Comparison of ENCODE assay signal across 8 mouse cellular contexts in the genomic region with DNA sequence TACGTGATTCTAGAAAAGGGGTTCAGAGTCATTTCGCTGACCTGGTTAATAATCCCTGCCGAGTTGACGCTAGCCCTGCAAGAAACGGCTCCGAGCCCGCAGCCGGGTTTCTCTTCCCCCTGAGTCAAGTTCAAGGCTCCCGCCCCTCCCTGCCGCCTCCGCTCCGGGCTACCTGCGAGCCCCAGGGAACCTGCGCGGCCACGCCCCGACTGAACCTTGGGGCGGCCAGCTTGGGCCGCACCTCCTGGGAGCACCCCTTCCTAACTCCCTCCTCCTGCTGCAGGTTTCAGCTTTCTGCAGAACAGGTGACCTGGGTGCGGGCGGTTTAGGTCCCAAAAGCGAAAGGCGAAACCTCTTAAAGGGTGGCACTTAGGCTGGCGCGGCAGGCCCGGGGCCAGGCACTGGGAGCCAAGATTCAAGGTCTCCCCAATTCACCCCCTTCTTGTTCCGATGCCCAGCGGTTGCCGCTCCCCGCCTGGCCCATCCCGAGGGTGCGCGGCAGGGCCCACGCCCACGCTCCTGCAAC. TPM values are rescaled to one million over a fixed set of nuclear protein-coding genes. Genes with fewer than 3 reads are reported as not detected.
A peak's percentile ranks its signal among the peaks of the same experiment; 100 is the strongest.
DNase-seq lines count a peak whose midpoint lies in the region; ATAC-seq and TF ChIP-seq lines count a peak whose summit lies in the region.

No protein-coding gene starts in this region.

- H3K27ac ChIP-seq in embryonic facial prominence, embryonic 11.5 days (replicated peaks; ENCODE audit: low read depth, low read length) = no peak overlapping the region
- H3K27ac ChIP-seq in hindbrain, embryonic 15.5 days (replicated peaks) = no peak overlapping the region
- H3K27ac ChIP-seq in liver, adult 2 months (replicated peaks; ENCODE audit: insufficient read depth, low read depth, low read length) = no peak overlapping the region
- no peak overlapping the region for H3K27ac ChIP-seq in midbrain, postnatal 0 days (ENCODE audit: low read depth, low read length)

- no peaks in the 10 kb centered on the region for H3K36me3 ChIP-seq in embryonic facial prominence, embryonic 11.5 days (replicated peaks; ENCODE audit: control insufficient read depth, insufficient read depth, low read depth, low read length)
- H3K36me3 ChIP-seq in hindbrain, embryonic 15.5 days = no peaks in the 10 kb centered on the region
- H3K36me3 ChIP-seq in liver, adult 2 months (ENCODE audit: control insufficient read depth, insufficient read depth, low read length) = no peaks in the 10 kb centered on the region
- no peaks in the 10 kb centered on the region for H3K36me3 ChIP-seq in midbrain, postnatal 0 days (ENCODE audit: insufficient read depth, low read length)

- no peaks in the 10 kb centered on the region for H3K9me3 ChIP-seq in embryonic facial prominence, embryonic 11.5 days (replicated peaks; ENCODE audit: control insufficient read depth, low read length)
- no peaks in the 10 kb centered on the region for H3K9me3 ChIP-seq in hindbrain, embryonic 15.5 days
- no peaks in the 10 kb centered on the region for H3K9me3 ChIP-seq in midbrain, postnatal 0 days (ENCODE audit: low read length)

- DNase-seq in R1 (ENCODE audit: low read depth, low spot score) = peak; percentile 54
- DNase-seq in embryonic facial prominence, embryonic 11.5 days (ENCODE audit: low spot score) = peak; percentile 34
- no peak for DNase-seq in liver, adult 2 months (ENCODE audit: extremely low read depth, low read depth, low spot score)
- DNase-seq in midbrain, postnatal 0 days (ENCODE audit: low spot score) = no peak
- DNase-seq in testis, postnatal 10 days (ENCODE audit: low spot score) = peak; percentile 46
- no peak for DNase-seq in right cerebral cortex, postnatal 14 days

- no peak for TF ChIP-seq CTCF in liver, adult 2 months (IDR thresholded peaks at IDR 0.05; ENCODE audit: low read depth, low read length)
- no peak for TF ChIP-seq CTCF in midbrain, postnatal 0 days (IDR thresholded peaks at IDR 0.05)

- peak overlapping the region; percentile 99 for H3K4me2 ChIP-seq in embryonic facial prominence, embryonic 11.5 days (ENCODE audit: low read depth, low read length)
- peak overlapping the region; percentile 99 for H3K4me2 ChIP-seq in hindbrain, embryonic 15.5 days
- peak overlapping the region; percentile 99 for H3K4me2 ChIP-seq in midbrain, postnatal 0 days (ENCODE audit: low read depth, low read length, poor library complexity, severe bottlenecking)

- peaks cover 4% of the 10 kb centered on the region for H3K4me1 ChIP-seq in embryonic facial prominence, embryonic 11.5 days (ENCODE audit: control insufficient read depth, insufficient read depth, low read length)
- peaks cover 30% of the 10 kb centered on the region for H3K4me1 ChIP-seq in hindbrain, embryonic 15.5 days (replicated peaks)
- peaks cover 4% of the 10 kb centered on the region; the same call in 1 of the 2 replicates for H3K4me1 ChIP-seq in liver, adult 2 months (ENCODE audit: control insufficient read depth, insufficient read depth, low read length)
- peaks cover 4% of the 10 kb centered on the region; the same call in 1 of the 2 replicates for H3K4me1 ChIP-seq in midbrain, postnatal 0 days (ENCODE audit: insufficient read depth, low read length)

- H3K9ac ChIP-seq in embryonic facial prominence, embryonic 11.5 days (replicated peaks; ENCODE audit: low read length) = peak overlapping the region; percentile 64
- H3K9ac ChIP-seq in hindbrain, embryonic 15.5 days = peak overlapping the region; percentile 37
- no peak overlapping the region for H3K9ac ChIP-seq in liver, adult 2 months (ENCODE audit: low read depth, low read length)
- H3K9ac ChIP-seq in midbrain, postnatal 0 days (replicated peaks; ENCODE audit: low read length, poor library complexity, severe bottlenecking) = peak overlapping the region; percentile 48; the same call in 1 of the 2 replicates

- TF ChIP-seq POLR2A in liver, adult 2 months (IDR thresholded peaks at IDR 0.05; ENCODE audit: extremely low read depth, insufficient read depth, low read length) = no peak

- peak overlapping the region; percentile 66 for H3K4me3 ChIP-seq in embryonic facial prominence, embryonic 11.5 days (ENCODE audit: low read depth, low read length)
- H3K4me3 ChIP-seq in hindbrain, embryonic 15.5 days = peak overlapping the region; percentile 84
- peak overlapping the region; percentile 56; the same call in 1 of the 2 replicates for H3K4me3 ChIP-seq in liver, adult 2 months (ENCODE audit: insufficient read depth, low read depth, low read length)
- peak overlapping the region; percentile 64 for H3K4me3 ChIP-seq in midbrain, postnatal 0 days (ENCODE audit: low read depth, low read length)

- no peaks in the 10 kb centered on the region for H3K79me2 ChIP-seq in liver, adult 2 months (ENCODE audit: control insufficient read depth, insufficient read depth, low read length)

- peak; percentile 50 for ATAC-seq in CD4-positive, CD25-positive, alpha-beta regulatory T cell, adult 4 months
- ATAC-seq in embryonic facial prominence, embryonic 11.5 days (replicated peaks; ENCODE audit: insufficient number of reproducible peaks, low FRiP score, low TSS enrichment, low read depth) = no peak
- ATAC-seq in hindbrain, embryonic 15.5 days (ENCODE audit: low FRiP score, low read depth) = no peak
- no peak for ATAC-seq in midbrain, postnatal 0 days (ENCODE audit: low FRiP score)

- WGBS in embryonic facial prominence, embryonic 11.5 days = under 1% methylated on average over 35 of the region's 35 CpGs
- WGBS in hindbrain, embryonic 15.5 days = under 1% methylated on average over 35 of the region's 35 CpGs
- WGBS in liver, adult 2 months = under 1% methylated on average over 35 of the region's 35 CpGs
- under 1% methylated on average over 35 of the region's 35 CpGs for WGBS in midbrain, postnatal 0 days

- H3K27me3 ChIP-seq in embryonic facial prominence, embryonic 11.5 days (ENCODE audit: control insufficient read depth, insufficient read depth, low read length) = peaks cover 9% of the 10 kb centered on the region; the same call in 1 of the 2 replicates
- H3K27me3 ChIP-seq in hindbrain, embryonic 15.5 days = peaks cover 30% of the 10 kb centered on the region
- peaks cover 27% of the 10 kb centered on the region for H3K27me3 ChIP-seq in liver, adult 2 months (ENCODE audit: control insufficient read depth, insufficient read depth, low read length)
- H3K27me3 ChIP-seq in midbrain, postnatal 0 days (ENCODE audit: insufficient read depth, low read length) = 0 out of 2 replicates have a peak, but pooled peaks cover 10% of the 10 kb centered on the region

RNA-seq across cellular contexts. Expression of a gene that starts 1.8 kb away (rescaled TPM):
- 1 to 10 TPM; 6.6 to 7.6 TPM for polyA plus RNA-seq in CD4-positive, CD25-positive, alpha-beta regulatory T cell, adult 4 months (2017; shearing (Covaris generic))
- 7.1 and 8.8 TPM in 2 replicates for polyA plus RNA-seq in embryonic facial prominence, embryonic 11.5 days (2014; fragmentation: Nextera tagmentation; extraction: Ambion mirVana)
- 2.9 and 3.5 TPM in 2 replicates for polyA plus RNA-seq in hindbrain, embryonic 15.5 days (2015; fragmentation: Nextera tagmentation; extraction: Ambion mirVana)
- 0.09 TPM in 1 of 2 replicates, not detected in the other for total RNA-seq in liver, adult 2 months (2014; rRNA removed)
- 0.10 TPM in 1 of 2 replicates, not detected in the other for polyA plus RNA-seq in liver, adult 2 months (2012; rRNA removed)
- 1.8 and 3.2 TPM in 2 replicates for total RNA-seq in midbrain, postnatal 0 days (2014; rRNA removed)
- 0.75 and 1.0 TPM in 2 replicates for polyA plus RNA-seq in midbrain, postnatal 0 days (2015; fragmentation: Nextera tagmentation; extraction: Ambion mirVana)

Comparison
In these comparisons a context has a peak if more than half of its experiments do, and no peak if none do; other contexts are left out.
1. DNase-seq: peak in R1 (single experiment), embryonic facial prominence, embryonic 11.5 days (single experiment) and testis, postnatal 10 days (single experiment); none in liver, adult 2 months (single experiment), midbrain, postnatal 0 days (single experiment) and right cerebral cortex, postnatal 14 days (single experiment).
2. Peak in every context shown above with its lines, with median percentiles within 50 percentile points of each other: H3K4me2 ChIP-seq and H3K4me3 ChIP-seq.